Mouse (Mus musculus) embryonic facial prominence, embryonic 14.5 days (tissue): ENCODE measurements around the gene Clta. TPM values are rescaled to one million over a fixed set of nuclear protein-coding genes. Genes with fewer than 3 reads are reported as not detected.

Source experiments
- ATAC-seq: fragments of 200-750 bp; cut with Nextera tagmentation; 2 replicates; pipeline ENCODE4 v1.8.0; 2017; ENCODE audit warnings: low read depth, moderate number of reproducible peaks, moderate TSS enrichment
- DNase-seq: peaks from one replicate; pipeline ENCODE4 v3.0.0-alpha.2; 2015; ENCODE audit warnings: low spot score
- H3K27ac ChIP-seq: fragments of 300-500 bp; sonication (generic); replicated peaks from 2 replicates; pipeline ENCODE4 v1.5.1; 2014; ENCODE audit warnings: low read depth, mild to moderate bottlenecking, low read length, moderate library complexity
- H3K27me3 ChIP-seq: fragments of 300-500 bp; sonication (generic); replicated peaks from 2 replicates; pipeline ENCODE4 v1.6.1; 2014; ENCODE audit warnings: low read length; ENCODE audit not compliant: control insufficient read depth, insufficient read depth
- H3K36me3 ChIP-seq: fragments of 300-500 bp; sonication (generic); 2 replicates; pipeline ENCODE4 v1.6.1; 2014; ENCODE audit warnings: low read length, mixed read lengths; ENCODE audit not compliant: control insufficient read depth, insufficient read depth
- H3K4me1 ChIP-seq: fragments of 300-500 bp; sonication (generic); 2 replicates; pipeline ENCODE4 v1.6.1; 2014; ENCODE audit warnings: antibody characterized with exemption, low read length; ENCODE audit not compliant: control insufficient read depth, insufficient read depth
- H3K4me2 ChIP-seq: fragments of 300-500 bp; sonication (generic); 2 replicates; pipeline ENCODE4 v1.6.1; 2014; ENCODE audit warnings: low read depth, mild to moderate bottlenecking, low read length, moderate library complexity, mixed read lengths
- H3K4me3 ChIP-seq: fragments of 300-500 bp; sonication (generic); 2 replicates; pipeline ENCODE4 v1.5.1; 2014; ENCODE audit warnings: low read depth, mild to moderate bottlenecking, low read length
- H3K9ac ChIP-seq: fragments of 300-500 bp; sonication (generic); 2 replicates; pipeline ENCODE4 v1.6.1; 2014; ENCODE audit warnings: low read depth, mild to moderate bottlenecking, low read length, moderate library complexity, mixed read lengths
- H3K9me3 ChIP-seq: fragments of 300-500 bp; sonication (generic); 2 replicates; pipeline ENCODE4 v1.6.1; 2016; ENCODE audit warnings: low read length; ENCODE audit not compliant: control insufficient read depth
- WGBS: fragments of 180-500 bp; shearing (Covaris S2); extraction: QIAGEN DNeasy Blood & Tissue Kit; methylation state at CpG from one replicate; pipeline ENCODE4 v1.1.7; 2014; 5-methylcytosine and 5-hydroxymethylcytosine counted together
- polyA plus RNA-seq: library from polyadenylated mRNA; unstranded; fragments of >200 nt; fragmentation: Nextera tagmentation; extraction: Ambion mirVana; gene quantifications from 2 replicates; pipeline ENCODE4 v1.2.1, GENCODE M21; 2014

The Clta gene
- polyA plus RNA-seq, 1 experiment from 2014 or later = 258 TPM

- peaks cover 14% of the 10 kb centered on the region; the same call in 1 of the 2 replicates for H3K4me1 ChIP-seq
- no peaks in the 10 kb centered on the region for H3K9me3 ChIP-seq
- ATAC-seq = no peak
- no peak overlapping the region for H3K4me3 ChIP-seq
- DNase-seq = peak; percentile 17
- no peaks in the 10 kb centered on the region for H3K36me3 ChIP-seq
- 50% methylated on average over 9 of the region's 9 CpGs for WGBS
- no peak overlapping the region for H3K27ac ChIP-seq
- H3K4me2 ChIP-seq = no peak overlapping the region
- H3K27me3 ChIP-seq = no peaks in the 10 kb centered on the region
- no peak overlapping the region for H3K9ac ChIP-seq
Observed at GRCm38 (mm10) chr4:44068736-44069135, 64.5 kb downstream of the Clta start.

- ATAC-seq (no peak), DNase-seq (no peak)
- Histone ChIP-seq H3K4me3 (no peak overlapping the region), H3K4me1 (peaks cover 14% of the 10 kb centered on the region; the same call in 1 of the 2 replicates), H3K9ac (no peak overlapping the region), H3K27me3 (no peaks in the 10 kb centered on the region), H3K27ac (no peak overlapping the region), H3K4me2 (no peak overlapping the region), H3K36me3 (no peaks in the 10 kb centered on the region), H3K9me3 (no peaks in the 10 kb centered on the region)
- 95% methylated on average over 4 of the region's 4 CpGs for WGBS
Observed at GRCm38 (mm10) chr4:44069411-44069810, 65.2 kb downstream of the Clta start.

GRCm38 (mm10) chr4:44070641-44071040, 66.4 kb downstream of the Clta start:
- H3K27me3 ChIP-seq = no peaks in the 10 kb centered on the region
- H3K4me1 ChIP-seq = peaks cover 10% of the 10 kb centered on the region; the same call in 1 of the 2 replicates
- H3K4me2 ChIP-seq = peak overlapping the region; percentile 68; the same call in 1 of the 2 replicates
- H3K4me3 ChIP-seq = no peak overlapping the region
- DNase-seq (no peak), ATAC-seq (no peak)
- H3K36me3 ChIP-seq = no peaks in the 10 kb centered on the region
- WGBS = 66% methylated on average over 4 of the region's 4 CpGs
- H3K9me3 ChIP-seq = no peaks in the 10 kb centered on the region
- no peak overlapping the region for H3K9ac ChIP-seq
- H3K27ac ChIP-seq = no peak overlapping the region

- Histone ChIP-seq H3K4me2 (peak overlapping the region; percentile 68), H3K36me3 (no peaks in the 10 kb centered on the region), H3K27me3 (no peaks in the 10 kb centered on the region), H3K9me3 (no peaks in the 10 kb centered on the region), H3K27ac (no peak overlapping the region), H3K9ac (peak overlapping the region; percentile 85), H3K4me1 (peaks cover 10% of the 10 kb centered on the region; the same call in 1 of the 2 replicates), H3K4me3 (peak overlapping the region; percentile 95)
- ATAC-seq (0 out of 2 replicates have a peak, but pooled peaks have one; percentile 3), DNase-seq (peak; percentile 17)
- 7% methylated on average over 11 of the region's 11 CpGs for WGBS
Observed at GRCm38 (mm10) chr4:44071741-44072145, 67.5 kb downstream of the Clta start.

- no peaks in the 10 kb centered on the region for H3K9me3 ChIP-seq
- H3K27ac ChIP-seq = peak overlapping the region; percentile 63
- peaks cover 10% of the 10 kb centered on the region; the same call in 1 of the 2 replicates for H3K4me1 ChIP-seq
- DNase-seq = peak; percentile 96
- H3K36me3 ChIP-seq = no peaks in the 10 kb centered on the region
- WGBS = under 1% methylated on average over 53 of the region's 70 CpGs
- H3K4me2 ChIP-seq = peak overlapping the region; percentile 68
- peak overlapping the region; percentile 85 for H3K9ac ChIP-seq
- ATAC-seq = peak; percentile 97
- H3K4me3 ChIP-seq = peak overlapping the region; percentile 95
- no peaks in the 10 kb centered on the region for H3K27me3 ChIP-seq
Observed at GRCm38 (mm10) chr4:44072146-44072872, 68.1 kb downstream of the Clta start.

GRCm38 (mm10) chr4:44072873-44073441, 68.7 kb downstream of the Clta start:
- peak overlapping the region; percentile 95 for H3K4me3 ChIP-seq
- ATAC-seq (peak; percentile 73), DNase-seq (no peak)
- peak overlapping the region; percentile 63; the same call in 1 of the 2 replicates for H3K27ac ChIP-seq
- peak overlapping the region; percentile 68 for H3K4me2 ChIP-seq
- H3K36me3 ChIP-seq = no peaks in the 10 kb centered on the region
- H3K4me1 ChIP-seq = peaks cover 10% of the 10 kb centered on the region; the same call in 1 of the 2 replicates
- no peaks in the 10 kb centered on the region for H3K9me3 ChIP-seq
- WGBS = 9% methylated on average over 9 of the region's 9 CpGs
- H3K27me3 ChIP-seq = no peaks in the 10 kb centered on the region
- H3K9ac ChIP-seq = peak overlapping the region; percentile 85

- Histone ChIP-seq H3K27me3 (no peaks in the 10 kb centered on the region), H3K9me3 (no peaks in the 10 kb centered on the region), H3K9ac (no peak overlapping the region), H3K36me3 (no peaks in the 10 kb centered on the region), H3K4me1 (peaks cover 6% of the 10 kb centered on the region; the same call in 1 of the 2 replicates), H3K4me2 (no peak overlapping the region), H3K4me3 (no peak overlapping the region), H3K27ac (no peak overlapping the region)
- 83% methylated on average over 3 of the region's 3 CpGs for WGBS
- ATAC-seq (no peak), DNase-seq (no peak)
Observed at GRCm38 (mm10) chr4:44073799-44074198, 69.5 kb downstream of the Clta start.

GRCm38 (mm10) chr4:44074422-44074821, 70.2 kb downstream of the Clta start:
- H3K27ac ChIP-seq = no peak overlapping the region
- peaks cover 6% of the 10 kb centered on the region; the same call in 1 of the 2 replicates for H3K4me1 ChIP-seq
- DNase-seq = no peak
- H3K4me2 ChIP-seq = no peak overlapping the region
- H3K27me3 ChIP-seq = no peaks in the 10 kb centered on the region
- ATAC-seq = no peak
- no peaks in the 10 kb centered on the region for H3K9me3 ChIP-seq
- no peak overlapping the region for H3K4me3 ChIP-seq
- no peak overlapping the region for H3K9ac ChIP-seq
- 68% methylated on average over 4 of the region's 4 CpGs for WGBS
- H3K36me3 ChIP-seq = no peaks in the 10 kb centered on the region
